In the genomic region with DNA sequence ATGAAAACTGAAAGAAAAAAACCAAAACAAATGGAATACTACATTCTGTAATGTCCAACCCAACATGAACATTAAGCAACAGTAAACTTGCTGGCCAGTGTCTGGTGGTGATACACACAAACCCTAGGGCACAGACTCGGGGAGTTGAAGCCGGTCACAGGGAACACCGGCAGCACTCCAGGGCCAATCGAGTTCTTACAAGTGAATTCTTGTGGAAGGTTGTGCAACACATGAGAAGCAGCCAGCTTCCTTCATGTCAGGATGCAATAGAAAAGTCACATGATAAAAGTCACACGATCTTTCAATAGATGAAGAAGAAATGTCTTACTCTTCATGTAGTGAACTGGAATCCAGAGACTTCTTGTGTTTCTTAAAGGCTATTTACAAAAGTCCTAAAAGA, we compare ENCODE assay signal across 31 mouse cellular contexts. TPM values are rescaled to one million over a fixed set of nuclear protein-coding genes. Genes with fewer than 3 reads are reported as not detected.
DNase-seq lines count a peak whose midpoint lies in the region; ATAC-seq lines count a peak whose summit lies in the region.
"Had no signal": no experiment of that assay in that cellular context is flagged by ENCODE, and none has a peak within 500 bp of the region (broad histone marks: within the 10 kb centered on the region; RNA-seq: fewer than 3 reads in every experiment).

No protein-coding gene starts in this region.

- peak; percentile 6 for DNase-seq in adrenal gland, adult 8-10 months
- DNase-seq in adrenal gland, postnatal 25 days: no peak
- peak; percentile 54 for DNase-seq in NIH3T3 (ENCODE audit: low read depth)
- DNase-seq in lung, adult 18-20 months: peak; percentile 63 to 78
- DNase-seq in lung, postnatal 36 days: peak; percentile 76
- no peak for DNase-seq in cerebellum, adult 9-10 months
- no peak for DNase-seq in heart, adult 9 months (ENCODE audit: low spot score in 2 of 2)
- DNase-seq: cerebellum, adult 11-12 months; cerebellum, postnatal 14 days; gastrocnemius, postnatal 36 days; kidney, postnatal 36 days; liver; retina, postnatal 1 day; right cerebral cortex, postnatal 25 days; spleen, adult 18-20 months had no signal

- ATAC-seq in intestine, embryonic 16.5 days: no peak
- ATAC-seq: hindbrain, postnatal 0 days; intestine, postnatal 0 days; midbrain, embryonic 13.5 days had no signal

- H3K4me1 ChIP-seq in intestine, embryonic 16.5 days (ENCODE audit: control insufficient read depth, insufficient read depth, low read length): no peaks in the 10 kb centered on the region
- H3K4me1 ChIP-seq: forebrain, embryonic 12.5 days; hindbrain, embryonic 10.5 days; limb, embryonic 10.5 days; megakaryocyte, embryonic 14.5 days; midbrain, embryonic 13.5 days; neural tube, embryonic 13.5 days had no signal

- H3K9ac ChIP-seq in intestine, embryonic 16.5 days (ENCODE audit: low read depth, low read length): no peak overlapping the region
- H3K9ac ChIP-seq: forebrain, embryonic 12.5 days; midbrain, embryonic 13.5 days; neural tube, embryonic 13.5 days had no signal

- no peak overlapping the region for H3K4me3 ChIP-seq in intestine, embryonic 16.5 days (ENCODE audit: low read length)
- H3K4me3 ChIP-seq: forebrain, embryonic 12.5 days; hindbrain, embryonic 10.5 days; left cerebral cortex, adult 2 months; limb, embryonic 10.5 days; megakaryocyte, embryonic 14.5 days; midbrain, embryonic 13.5 days; neural tube, embryonic 13.5 days had no signal

- no peak overlapping the region for H3K27ac ChIP-seq in intestine, embryonic 16.5 days (ENCODE audit: low read length)
- H3K27ac ChIP-seq: forebrain, embryonic 12.5 days; hindbrain, embryonic 10.5 days; hindbrain, postnatal 0 days; left cerebral cortex, adult 2 months; limb, embryonic 10.5 days; midbrain, embryonic 13.5 days; neural tube, embryonic 13.5 days had no signal

- H3K9me3 ChIP-seq in intestine, embryonic 16.5 days (ENCODE audit: control insufficient read depth, low read length): no peaks in the 10 kb centered on the region
- H3K9me3 ChIP-seq: forebrain, embryonic 12.5 days; hindbrain, embryonic 10.5 days; limb, embryonic 10.5 days; megakaryocyte, embryonic 14.5 days; midbrain, embryonic 13.5 days; neural tube, embryonic 13.5 days had no signal

- H3K36me3 ChIP-seq in intestine, embryonic 16.5 days (ENCODE audit: control insufficient read depth, insufficient read depth, low read length): no peaks in the 10 kb centered on the region
- H3K36me3 ChIP-seq: forebrain, embryonic 12.5 days; hindbrain, embryonic 10.5 days; limb, embryonic 10.5 days; midbrain, embryonic 13.5 days; neural tube, embryonic 13.5 days had no signal

- no peak overlapping the region for H3K4me2 ChIP-seq in intestine, embryonic 16.5 days (ENCODE audit: low read depth, low read length)
- H3K4me2 ChIP-seq: forebrain, embryonic 12.5 days; heart, embryonic 11.5 days; midbrain, embryonic 13.5 days; neural tube, embryonic 13.5 days had no signal

- H3K27me3 ChIP-seq in intestine, embryonic 16.5 days (replicated peaks; ENCODE audit: control insufficient read depth, insufficient read depth, low read length): no peaks in the 10 kb centered on the region
- H3K27me3 ChIP-seq: forebrain, embryonic 12.5 days; midbrain, embryonic 13.5 days; neural tube, embryonic 13.5 days had no signal

- 90% methylated on average over 5 of the region's 5 CpGs for WGBS in intestine, embryonic 16.5 days

RNA-seq across cellular contexts. Expression of a gene that starts 39.1 kb away (rescaled TPM):
- total RNA-seq in adrenal gland, adult 8-10 months (2022): 1 to 10 TPM in 1 of 4 experiments, under 1 TPM in 3; 0.35 to 1.0 (median 0.79) TPM
- total RNA-seq in adrenal gland, postnatal 25 days (2021): 0.48 and 0.49 TPM in 2 replicates
- polyA plus RNA-seq in intestine, embryonic 16.5 days (2015; fragmentation: Nextera tagmentation; extraction: Ambion mirVana): 0.27 and 0.32 TPM in 2 replicates
- polyA plus RNA-seq: embryonic facial prominence, embryonic 11.5 days; heart, embryonic 11.5 days; heart, postnatal 0 days; kidney, embryonic 14.5 days; limb, embryonic 10.5 days; liver, embryonic 16.5 days; thymus, postnatal 0 days had no signal

Comparison
In these comparisons a context has a peak if more than half of its experiments do, and no peak if none do; other contexts are left out.
1. DNase-seq: peak in adrenal gland, adult 8-10 months (single experiment), NIH3T3 (single experiment), lung, adult 18-20 months (2 of 2) and lung, postnatal 36 days (single experiment); none in adrenal gland, postnatal 25 days (single experiment), cerebellum, adult 9-10 months (single experiment) and heart, adult 9 months (0 of 2).